Mouse (Mus musculus) heart, embryonic 16.5 days (tissue): Measurements from ENCODE around the gene Nrgn. TPM values are rescaled to one million over a fixed set of nuclear protein-coding genes. Genes with fewer than 3 reads are reported as not detected.
A peak's percentile ranks its signal among the peaks of the same experiment; 100 is the strongest.

Experiments
- ATAC-seq: fragments of 200-750 bp; cut with Nextera tagmentation; replicated peaks from 2 replicates; pipeline ENCODE4 v1.8.0; 2017; ENCODE audit warnings: moderate number of reproducible peaks; ENCODE audit not compliant: insufficient read depth, low FRiP score; ENCODE audit errors: extremely low read depth
- H3K27ac ChIP-seq: fragments of 300-500 bp; sonication (generic); 2 replicates; pipeline ENCODE4 v1.5.1; 2014; ENCODE audit warnings: mild to moderate bottlenecking, low read length, control low read depth, moderate library complexity
- H3K27me3 ChIP-seq: fragments of 300-500 bp; sonication (generic); 2 replicates; pipeline ENCODE4 v1.6.1; 2014; ENCODE audit warnings: low read length, mixed read lengths; ENCODE audit not compliant: control insufficient read depth, insufficient read depth
- H3K36me3 ChIP-seq: fragments of 300-500 bp; sonication (generic); 2 replicates; pipeline ENCODE4 v1.6.1; 2014; ENCODE audit not compliant: control insufficient read depth, insufficient read depth
- H3K4me1 ChIP-seq: fragments of 300-500 bp; sonication (generic); 2 replicates; pipeline ENCODE4 v1.6.1; 2014; ENCODE audit warnings: low read length, mixed read lengths; ENCODE audit not compliant: control insufficient read depth, insufficient read depth
- H3K4me2 ChIP-seq: fragments of 300-500 bp; sonication (generic); 2 replicates; pipeline ENCODE4 v1.6.1; 2014; ENCODE audit warnings: low read depth, mild to moderate bottlenecking, control low read depth, low read length
- H3K4me3 ChIP-seq: fragments of 300-500 bp; sonication (generic); 2 replicates; pipeline ENCODE4 v1.5.1; 2014; ENCODE audit warnings: mild to moderate bottlenecking, control low read depth, low read length
- H3K9ac ChIP-seq: fragments of 300-500 bp; sonication (generic); 2 replicates; pipeline ENCODE4 v1.6.1; 2014; ENCODE audit warnings: low read length, control low read depth
- H3K9me3 ChIP-seq: fragments of 300-500 bp; sonication (generic); replicated peaks from 2 replicates; pipeline ENCODE4 v1.6.1; 2016; ENCODE audit warnings: low read length; ENCODE audit not compliant: control insufficient read depth
- WGBS: fragments of 180-500 bp; shearing (Covaris S2); extraction: QIAGEN DNeasy Blood & Tissue Kit; methylation state at CpG from one replicate; pipeline ENCODE4 v1.1.7; 2014; 5-methylcytosine and 5-hydroxymethylcytosine counted together
- polyA plus RNA-seq: library from polyadenylated mRNA; unstranded; fragments of >200 nt; fragmentation: Nextera tagmentation; extraction: Ambion mirVana; gene quantifications from 2 replicates; pipeline ENCODE4 v1.2.1, GENCODE M21; 2015

The Nrgn gene
- polyA plus RNA-seq, 1 experiment from 2014 or later, result 4.3 TPM

- H3K36me3 ChIP-seq, result peaks cover 17% of the 10 kb centered on the region
- H3K4me1 ChIP-seq, result peaks cover 25% of the 10 kb centered on the region
- no peaks in the 10 kb centered on the region for H3K9me3 ChIP-seq
- H3K9ac ChIP-seq, result peak overlapping the region; percentile 71
- peak overlapping the region; percentile 84 for H3K27ac ChIP-seq
- WGBS, result 32% methylated on average over 21 of the region's 21 CpGs
- H3K4me2 ChIP-seq, result peak overlapping the region; percentile 85
- peak overlapping the region; percentile 56 for H3K4me3 ChIP-seq
- no peak for ATAC-seq
- H3K27me3 ChIP-seq, result peaks cover 13% of the 10 kb centered on the region
Measured at GRCm38 (mm10) chr9:37526443-37527395, 26.0 kb downstream of the Nrgn start.

- peaks cover 21% of the 10 kb centered on the region for H3K36me3 ChIP-seq
- 72% methylated on average over 2 of the region's 2 CpGs for WGBS
Measured at GRCm38 (mm10) chr9:37525461-37525860, 27.2 kb downstream of the Nrgn start.

DNA sequence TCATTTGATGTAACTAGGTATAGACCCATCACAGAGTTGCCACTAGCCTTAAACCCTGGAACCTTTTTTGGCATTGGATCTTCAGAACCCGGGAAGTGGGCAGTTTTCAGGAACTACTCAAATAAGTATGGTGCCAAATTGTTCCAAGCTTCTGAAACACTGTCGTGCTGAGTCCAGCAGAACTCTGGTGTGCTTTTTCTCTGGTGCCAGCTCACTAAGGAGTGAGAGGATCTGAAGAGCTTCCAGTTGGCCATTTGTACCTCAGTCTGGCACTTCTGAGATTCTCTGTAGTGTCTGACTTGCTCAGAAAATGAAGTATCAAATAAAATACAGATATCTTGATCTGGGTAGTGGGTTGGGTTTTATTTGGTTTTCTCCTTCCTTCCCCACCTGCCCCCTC is 32.7 kb downstream of the Nrgn start:
- ATAC-seq, result no peak
- H3K36me3 ChIP-seq, result peaks cover 28% of the 10 kb centered on the region
- H3K27me3 ChIP-seq, result no peaks in the 10 kb centered on the region
- no peak overlapping the region for H3K27ac ChIP-seq
- WGBS, result 88% methylated on average over 2 of the region's 2 CpGs
- no peak overlapping the region for H3K4me2 ChIP-seq
- H3K9me3 ChIP-seq, result no peaks in the 10 kb centered on the region
- H3K9ac ChIP-seq, result no peak overlapping the region
- no peak overlapping the region for H3K4me3 ChIP-seq
- H3K4me1 ChIP-seq, result peaks cover 5% of the 10 kb centered on the region

More at GRCm38 (mm10) chr9:37525461-37525860, 27.2 kb downstream of the Nrgn start:
- no peak overlapping the region for H3K9ac ChIP-seq
- peaks cover 22% of the 10 kb centered on the region for H3K4me1 ChIP-seq
- ATAC-seq, result no peak
- H3K4me3 ChIP-seq, result no peak overlapping the region
- H3K27ac ChIP-seq, result no peak overlapping the region
- no peak overlapping the region for H3K4me2 ChIP-seq
- H3K27me3 ChIP-seq, result peaks cover 13% of the 10 kb centered on the region
- no peaks in the 10 kb centered on the region for H3K9me3 ChIP-seq

- Histone ChIP-seq H3K4me3 (no peak overlapping the region), H3K9me3 (no peaks in the 10 kb centered on the region), H3K36me3 (peaks cover 27% of the 10 kb centered on the region), H3K27ac (no peak overlapping the region), H3K4me2 (no peak overlapping the region), H3K9ac (no peak overlapping the region), H3K27me3 (no peaks in the 10 kb centered on the region), H3K4me1 (peaks cover 10% of the 10 kb centered on the region)
- no peak for ATAC-seq
- WGBS, result 93% methylated on average over 8 of the region's 8 CpGs
Measured at GRCm38 (mm10) chr9:37518991-37519390, 33.7 kb downstream of the Nrgn start.

DNA sequence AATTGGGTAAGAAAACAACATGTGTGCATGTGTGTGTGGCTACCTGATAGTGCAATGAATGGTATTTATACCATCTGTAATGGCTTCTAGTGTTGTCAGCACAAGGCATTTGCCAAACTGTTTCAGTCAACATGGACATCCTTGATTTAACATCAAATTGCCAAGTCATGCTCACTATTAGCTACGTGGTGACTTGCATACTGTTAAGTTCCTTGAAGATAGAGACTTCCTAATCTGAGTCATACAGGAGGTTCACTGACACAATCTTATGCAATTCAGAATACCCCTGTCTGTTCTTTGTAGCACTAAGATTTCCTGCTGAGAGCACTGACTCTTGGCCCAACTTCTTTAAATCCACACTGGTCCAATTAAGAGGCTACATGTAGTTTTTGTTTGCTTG is 35.2 kb downstream of the Nrgn start:
- Histone ChIP-seq H3K4me2 (no peak overlapping the region), H3K27ac (no peak overlapping the region), H3K36me3 (peaks cover 18% of the 10 kb centered on the region), H3K9me3 (no peaks in the 10 kb centered on the region), H3K9ac (no peak overlapping the region), H3K4me1 (peaks cover 11% of the 10 kb centered on the region), H3K4me3 (no peak overlapping the region), H3K27me3 (no peaks in the 10 kb centered on the region)
- WGBS, result 65% methylated on average over 1 of the region's 1 CpGs
- ATAC-seq, result no peak; the same call in 1 of the 2 replicates

DNA sequence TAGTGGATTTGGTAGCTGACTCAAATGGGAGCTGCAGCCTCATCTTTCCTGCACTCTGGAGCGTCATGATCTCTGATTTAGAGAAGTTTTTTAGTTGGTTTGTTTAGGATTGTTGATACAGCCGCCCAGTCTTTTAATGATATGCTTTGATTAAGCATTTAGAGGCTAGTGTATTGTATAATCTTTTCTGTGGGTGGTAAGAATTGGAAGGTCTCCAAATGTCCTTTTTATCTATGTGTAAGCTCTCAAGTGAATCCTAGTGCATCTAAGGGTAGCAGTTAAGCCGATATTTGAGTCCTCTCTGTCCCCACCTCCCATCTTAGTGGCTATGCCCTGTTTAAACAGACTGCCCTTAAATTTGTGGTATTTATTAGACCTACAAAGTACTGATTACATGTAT is 38.2 kb downstream of the Nrgn start:
- no peaks in the 10 kb centered on the region for H3K27me3 ChIP-seq
- peaks cover 11% of the 10 kb centered on the region for H3K4me1 ChIP-seq
- H3K4me2 ChIP-seq, result no peak overlapping the region
- 64% methylated on average over 3 of the region's 3 CpGs for WGBS
- no peak for ATAC-seq
- H3K9ac ChIP-seq, result no peak overlapping the region
- H3K27ac ChIP-seq, result no peak overlapping the region
- H3K36me3 ChIP-seq, result peaks cover 7% of the 10 kb centered on the region; the same call in 1 of the 2 replicates
- H3K9me3 ChIP-seq, result no peaks in the 10 kb centered on the region
- H3K4me3 ChIP-seq, result no peak overlapping the region

- no peak overlapping the region for H3K9ac ChIP-seq
- 87% methylated on average over 2 of the region's 2 CpGs for WGBS
Measured at GRCm38 (mm10) chr9:37512097-37512496, 40.6 kb downstream of the Nrgn start.

GRCm38 (mm10) chr9:37506023-37506422 is 46.7 kb downstream of the Nrgn start:
- no peaks in the 10 kb centered on the region for H3K4me1 ChIP-seq
- no peaks in the 10 kb centered on the region for H3K27me3 ChIP-seq
- no peaks in the 10 kb centered on the region for H3K9me3 ChIP-seq
- no peaks in the 10 kb centered on the region for H3K36me3 ChIP-seq
- H3K4me3 ChIP-seq, result no peak overlapping the region
- no peak for ATAC-seq
- H3K9ac ChIP-seq, result no peak overlapping the region
- no peak overlapping the region for H3K27ac ChIP-seq
- 85% methylated on average over 1 of the region's 1 CpGs for WGBS
- H3K4me2 ChIP-seq, result no peak overlapping the region

More at GRCm38 (mm10) chr9:37512097-37512496, 40.6 kb downstream of the Nrgn start:
- peaks cover 11% of the 10 kb centered on the region for H3K4me1 ChIP-seq
- no peaks in the 10 kb centered on the region for H3K27me3 ChIP-seq
- H3K4me3 ChIP-seq, result no peak overlapping the region
- H3K27ac ChIP-seq, result no peak overlapping the region
- no peak for ATAC-seq
- no peaks in the 10 kb centered on the region for H3K36me3 ChIP-seq
- no peak overlapping the region for H3K4me2 ChIP-seq
- H3K9me3 ChIP-seq, result no peaks in the 10 kb centered on the region

DNA sequence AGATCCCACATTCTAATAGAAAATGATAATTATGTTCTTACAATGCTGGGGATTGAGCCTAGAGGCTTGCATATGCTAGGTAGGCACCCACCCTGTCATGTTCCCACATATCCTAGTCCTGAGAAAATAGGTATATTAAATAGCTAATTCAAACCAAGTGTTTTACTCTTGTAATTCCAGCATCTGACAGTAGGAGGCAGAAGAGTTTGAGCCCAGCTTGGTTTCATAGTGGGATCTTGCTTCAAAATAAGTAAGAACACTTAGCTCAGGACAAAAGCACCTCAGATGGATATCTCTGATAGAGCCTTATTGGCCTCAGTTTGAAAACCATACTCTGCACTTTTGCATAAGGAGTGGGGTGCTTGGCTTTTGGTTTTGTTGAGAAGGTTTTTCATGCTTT is 48.4 kb downstream of the Nrgn start:
- Histone ChIP-seq H3K27me3 (no peaks in the 10 kb centered on the region), H3K9me3 (no peaks in the 10 kb centered on the region), H3K4me2 (no peak overlapping the region), H3K27ac (no peak overlapping the region), H3K36me3 (no peaks in the 10 kb centered on the region), H3K4me1 (no peaks in the 10 kb centered on the region), H3K4me3 (no peak overlapping the region), H3K9ac (no peak overlapping the region)
- ATAC-seq, result no peak
